In the genomic region with DNA sequence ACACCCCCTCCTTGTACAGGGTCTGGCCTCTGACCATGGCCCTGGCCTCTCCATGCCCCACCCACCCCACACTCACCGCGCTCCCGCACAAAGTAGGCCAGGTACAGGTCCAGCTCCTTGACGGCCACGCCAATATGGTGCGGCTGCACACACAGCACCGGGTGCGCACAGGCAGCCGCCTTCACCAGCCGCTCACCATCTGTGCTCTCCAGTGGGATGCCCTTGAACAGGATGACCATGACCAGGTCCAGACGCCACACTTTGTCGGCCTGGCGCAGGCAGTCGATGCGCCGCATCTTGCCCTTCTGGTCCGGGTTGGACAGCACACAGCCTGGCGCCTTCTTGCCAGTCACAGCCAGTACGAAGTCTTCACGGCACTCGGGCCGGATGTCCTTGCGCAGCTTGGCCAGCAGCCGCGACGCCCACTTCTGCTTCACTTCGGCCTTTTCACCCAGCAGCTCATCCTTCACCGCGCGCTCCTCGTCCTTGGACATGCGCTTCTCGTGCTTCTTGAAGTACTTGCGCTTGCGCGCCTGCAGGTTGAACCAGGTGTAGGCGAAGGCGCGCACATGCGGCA, we compare ENCODE assay signal across 9 mouse cellular contexts. TPM values are rescaled to one million over a fixed set of nuclear protein-coding genes. Genes with fewer than 3 reads are reported as not detected.
A peak's percentile ranks its signal among the peaks of the same experiment; 100 is the strongest.
DNase-seq lines count a peak whose midpoint lies in the region; ATAC-seq and TF ChIP-seq lines count a peak whose summit lies in the region.
"Had no signal": no experiment of that assay in that cellular context is flagged by ENCODE, and none has a peak within 500 bp of the region (broad histone marks: within the 10 kb centered on the region; RNA-seq: fewer than 3 reads in every experiment).

No protein-coding gene starts in this region.

- H3ac ChIP-seq in myocyte (ENCODE audit: control insufficient read depth, insufficient read length), result no peak overlapping the region

- H3K27ac ChIP-seq in neural tube, embryonic 11.5 days (ENCODE audit: low read depth, low read length), result no peak overlapping the region
- no peak overlapping the region for H3K27ac ChIP-seq in forebrain, embryonic 10.5 days
- H3K27ac ChIP-seq: neural tube, embryonic 12.5 days had no signal

- peaks cover 21% of the 10 kb centered on the region for H3K27me3 ChIP-seq in neural tube, embryonic 11.5 days (ENCODE audit: control insufficient read depth, insufficient read depth, low read length)
- no peaks in the 10 kb centered on the region for H3K27me3 ChIP-seq in myocyte (ENCODE audit: control insufficient read depth, insufficient read depth, insufficient read length)
- H3K27me3 ChIP-seq in forebrain, embryonic 10.5 days (ENCODE audit: poor library complexity, severe bottlenecking), result peaks cover 80% of the 10 kb centered on the region

- DNase-seq in cerebellum, adult 11 months, result peak; percentile 64
- peak; percentile 5 for DNase-seq in neural tube, embryonic 11.5 days (ENCODE audit: low spot score)
- no peak for DNase-seq in neural tube, embryonic 10.5 days (ENCODE audit: extremely low spot score, low spot score)
- DNase-seq in cerebellum, postnatal 4 days (ENCODE audit: low spot score in 2 of 2), result peak; percentile 19 to 47
- no peak for DNase-seq in retina, embryonic 14.5 days (ENCODE audit: low spot score)
- DNase-seq in forebrain, embryonic 10.5 days (ENCODE audit: extremely low spot score, low spot score), result no peak

- H3K4me3 ChIP-seq in neural tube, embryonic 11.5 days (ENCODE audit: low read depth, low read length), result no peak overlapping the region
- no peak overlapping the region for H3K4me3 ChIP-seq in myocyte
- no peak overlapping the region; the same call in 1 of the 2 replicates for H3K4me3 ChIP-seq in forebrain, embryonic 10.5 days
- H3K4me3 ChIP-seq: neural tube, embryonic 12.5 days had no signal

- no peak for ATAC-seq in cerebellum, adult (ENCODE audit: insufficient number of reproducible peaks, low FRiP score, low TSS enrichment)
- ATAC-seq in neural tube, embryonic 11.5 days (ENCODE audit: insufficient read depth, low FRiP score, low TSS enrichment), result no peak

- H3K36me3 ChIP-seq in neural tube, embryonic 11.5 days (ENCODE audit: control insufficient read depth, insufficient read depth, low read length), result no peaks in the 10 kb centered on the region
- H3K36me3 ChIP-seq in myocyte (ENCODE audit: control insufficient read depth, insufficient read depth), result peaks cover 5% of the 10 kb centered on the region
- no peaks in the 10 kb centered on the region for H3K36me3 ChIP-seq in forebrain, embryonic 10.5 days (replicated peaks)

- H3K9me3 ChIP-seq in neural tube, embryonic 11.5 days (ENCODE audit: control insufficient read depth, low read length), result no peaks in the 10 kb centered on the region
- H3K9me3 ChIP-seq in forebrain, embryonic 10.5 days, result no peaks in the 10 kb centered on the region
- H3K9me3 ChIP-seq: neural tube, embryonic 12.5 days had no signal

- peaks cover 86% of the 10 kb centered on the region for H3K79me2 ChIP-seq in myocyte (ENCODE audit: control insufficient read depth, insufficient read depth)

- 83% methylated on average over 40 of the region's 40 CpGs for WGBS in neural tube, embryonic 11.5 days
- 86% methylated on average over 40 of the region's 40 CpGs for WGBS in forebrain, embryonic 10.5 days

- TF ChIP-seq POLR2A in myocyte (IDR thresholded peaks at IDR 0.05; ENCODE audit: insufficient read length, low read depth), result no peak

- no peak overlapping the region for H3K4me2 ChIP-seq in neural tube, embryonic 11.5 days (ENCODE audit: low read depth)
- peak overlapping the region; percentile 77 for H3K4me2 ChIP-seq in myocyte (ENCODE audit: low read depth)
- H3K4me2 ChIP-seq: neural tube, embryonic 12.5 days had no signal

- no peak overlapping the region for H3K9ac ChIP-seq in neural tube, embryonic 11.5 days (ENCODE audit: low read length)
- H3K9ac ChIP-seq: neural tube, embryonic 12.5 days had no signal

- peaks cover 16% of the 10 kb centered on the region for H3K4me1 ChIP-seq in neural tube, embryonic 11.5 days (ENCODE audit: control insufficient read depth, insufficient read depth, low read length)
- H3K4me1 ChIP-seq in forebrain, embryonic 10.5 days, result peaks cover 60% of the 10 kb centered on the region

TF ChIP-seq in myocyte, 11 proteins besides CTCF, POLR2A, EP300 and RAD21:
- TF ChIP-seq CEBPB (IDR thresholded peaks at IDR 0.05; ENCODE audit: insufficient read depth, poor library complexity, severe bottlenecking) (no peak), POLR2AphosphoS2 (IDR thresholded peaks at IDR 0.05; ENCODE audit: insufficient read length, low read depth) (no peak), E2F4 (IDR thresholded peaks at IDR 0.05; ENCODE audit: insufficient read depth) (no peak), SRF (IDR thresholded peaks at IDR 0.05; ENCODE audit: control insufficient read depth, insufficient read length, low read depth) (no peak), USF1 (IDR thresholded peaks at IDR 0.05; ENCODE audit: low read depth) (no peak), MYOD1 (IDR thresholded peaks at IDR 0.05; ENCODE audit: control insufficient read depth in 1 of 3, insufficient read length in 2 of 3, low read depth in 2 of 3) (no peak), MAX (IDR thresholded peaks at IDR 0.05; ENCODE audit: low read depth) (no peak), MYOG (IDR thresholded peaks at IDR 0.05; ENCODE audit: control insufficient read depth in 1 of 3, insufficient read depth in 1 of 3, insufficient read length in 2 of 3, low read depth in 2 of 3) (no peak), TCF3 (IDR thresholded peaks at IDR 0.05; ENCODE audit: insufficient read length, low read depth) (no peak), TCF12 (IDR thresholded peaks at IDR 0.05; ENCODE audit: insufficient read depth, poor library complexity, severe bottlenecking) (no peak), REST (IDR thresholded peaks at IDR 0.05; ENCODE audit: insufficient read depth, insufficient read length) (no peak)

RNA-seq across cellular contexts. Expression of gene Smim24, which starts 27.4 kb away (rescaled TPM):
- polyA plus RNA-seq in neural tube, embryonic 11.5 days (2014; fragmentation: Nextera tagmentation; extraction: Ambion mirVana), result 1.9 and 3.5 TPM in 2 replicates
- polyA plus RNA-seq in myocyte (2012; fragmentation: generic; extraction: Trizol), result 0.30 TPM
- polyA plus RNA-seq in forebrain, embryonic 10.5 days (2016; fragmentation: Nextera tagmentation; extraction: Ambion mirVana), result 1.6 and 1.9 TPM in 2 replicates

RNA-seq across cellular contexts. Expression of gene Gm48552, which starts 31.5 kb away (rescaled TPM):
- polyA plus RNA-seq in neural tube, embryonic 11.5 days (2014; fragmentation: Nextera tagmentation; extraction: Ambion mirVana), result 0.97 and 1.3 TPM in 2 replicates
- polyA plus RNA-seq in myocyte (2012; fragmentation: generic; extraction: Trizol), result 0.73 TPM
- polyA plus RNA-seq in forebrain, embryonic 10.5 days (2016; fragmentation: Nextera tagmentation; extraction: Ambion mirVana), result 0.78 and 1.4 TPM in 2 replicates

RNA-seq across cellular contexts. Expression of gene Nfic, which starts 35.2 kb away (rescaled TPM):
- polyA plus RNA-seq in neural tube, embryonic 11.5 days (2014; fragmentation: Nextera tagmentation; extraction: Ambion mirVana), result 16.8 TPM in 2 replicates
- 115 TPM for polyA plus RNA-seq in myocyte (2012; fragmentation: generic; extraction: Trizol)
- polyA plus RNA-seq in forebrain, embryonic 10.5 days (2016; fragmentation: Nextera tagmentation; extraction: Ambion mirVana), result 7.3 and 8.6 TPM in 2 replicates

RNA-seq across cellular contexts. Expression of gene Gm48551, which starts 36.0 kb away (rescaled TPM):
- 1.7 and 3.0 TPM in 2 replicates for polyA plus RNA-seq in neural tube, embryonic 11.5 days (2014; fragmentation: Nextera tagmentation; extraction: Ambion mirVana)
- 1.7 TPM for polyA plus RNA-seq in myocyte (2012; fragmentation: generic; extraction: Trizol)
- polyA plus RNA-seq in forebrain, embryonic 10.5 days (2016; fragmentation: Nextera tagmentation; extraction: Ambion mirVana), result 2.6 and 3.1 TPM in 2 replicates

RNA-seq across cellular contexts. Expression of gene Dohh, which starts 36.1 kb away (rescaled TPM):
- polyA plus RNA-seq in neural tube, embryonic 11.5 days (2014; fragmentation: Nextera tagmentation; extraction: Ambion mirVana), result 64.1 and 76.1 TPM in 2 replicates
- polyA plus RNA-seq in myocyte (2012; fragmentation: generic; extraction: Trizol), result 103 TPM
- polyA plus RNA-seq in forebrain, embryonic 10.5 days (2016; fragmentation: Nextera tagmentation; extraction: Ambion mirVana), result 96.8 and 97.9 TPM in 2 replicates

Comparison
In these comparisons a context has a peak if more than half of its experiments do, and no peak if none do; other contexts are left out.
1. DNase-seq: peak in cerebellum, adult 11 months (single experiment), neural tube, embryonic 11.5 days (single experiment) and cerebellum, postnatal 4 days (2 of 2); none in neural tube, embryonic 10.5 days (single experiment), retina, embryonic 14.5 days (single experiment) and forebrain, embryonic 10.5 days (single experiment).